Mouse (Mus musculus) 416B (cell line): ENCODE results near the gene Slc17a5.

Source experiments
- DNase-seq: peaks from one replicate; pipeline ENCODE4 v3.0.0; 2011; ENCODE audit warnings: low read depth

The Slc17a5 gene

DNA sequence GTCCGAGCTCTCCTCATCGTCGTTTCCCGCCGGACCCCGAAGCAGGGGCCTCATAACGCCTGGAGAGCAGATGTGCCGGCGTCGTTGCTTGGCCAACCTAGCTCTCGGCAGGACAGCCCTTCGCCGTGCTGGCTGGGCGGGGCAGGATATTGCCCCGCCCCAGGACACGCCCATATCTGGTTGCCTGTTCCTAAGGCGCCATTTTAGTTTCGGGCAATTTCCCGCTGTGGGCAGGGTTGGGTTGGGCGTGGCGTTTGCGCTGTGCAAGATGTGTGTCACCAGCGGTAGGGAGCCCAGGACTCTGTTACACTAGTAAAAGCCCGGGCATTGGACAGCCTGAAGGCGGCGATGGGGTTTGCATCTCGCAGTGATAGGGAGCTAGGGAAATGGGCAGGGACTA lies at the start of gene Slc17a5:
Gene Slc17a5, minus strand, starts transcription at position 128 of the 400 bp plus-strand sequence.
- DNase-seq: peak; percentile 98

DNA sequence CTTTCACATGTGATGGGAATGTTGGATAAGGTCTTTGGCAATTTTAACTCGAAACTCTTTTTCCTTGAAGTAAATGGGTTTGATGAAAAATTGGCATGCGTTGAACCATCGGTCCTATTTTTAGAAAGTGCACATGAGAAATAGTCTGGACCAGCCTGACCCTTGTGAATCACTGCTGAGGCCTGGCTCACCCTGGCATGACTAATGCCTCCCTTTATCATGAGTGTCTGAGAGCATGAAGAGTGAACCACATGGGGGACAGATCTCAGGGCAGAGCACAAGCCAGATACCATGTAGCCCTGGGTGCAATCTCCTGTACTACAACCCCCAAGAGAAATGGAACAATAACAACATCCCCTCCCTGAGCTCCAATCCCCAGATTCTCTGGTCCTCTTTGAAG lies 46.1 kb upstream of the Slc17a5 start:
- no peak for DNase-seq

DNA sequence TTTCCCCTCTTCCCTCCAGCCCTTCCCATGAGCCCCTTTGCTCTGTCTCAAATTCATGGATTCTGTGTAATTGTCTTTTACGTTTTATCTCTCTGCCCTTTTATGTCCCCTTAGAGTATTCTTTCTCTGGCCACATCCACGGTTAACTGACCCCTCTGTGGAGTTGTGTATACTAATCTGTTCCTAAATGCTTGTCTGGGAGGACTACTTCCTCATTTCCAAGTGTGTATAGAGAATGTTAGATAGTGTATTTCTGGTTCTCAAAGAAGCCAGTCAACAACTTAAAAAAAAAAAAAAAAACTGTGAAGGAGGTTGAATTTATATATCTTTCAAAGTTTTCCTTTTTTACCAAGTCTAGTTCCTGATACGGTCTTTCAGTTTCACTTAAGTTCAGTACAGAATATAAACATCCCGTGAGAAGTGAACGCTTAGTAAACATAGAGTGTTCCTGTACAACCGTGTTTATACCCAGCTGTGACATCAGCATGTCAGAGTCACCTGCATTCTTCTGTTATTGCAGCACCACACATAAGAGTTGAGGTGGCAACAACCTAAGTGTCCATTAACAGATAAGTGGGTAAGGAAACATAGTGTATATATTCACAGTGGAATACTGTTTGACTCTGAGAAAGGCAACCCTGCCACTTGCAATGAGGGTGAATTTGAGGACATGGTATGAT lies 44.1 kb upstream of the Slc17a5 start:
- DNase-seq: no peak

DNA sequence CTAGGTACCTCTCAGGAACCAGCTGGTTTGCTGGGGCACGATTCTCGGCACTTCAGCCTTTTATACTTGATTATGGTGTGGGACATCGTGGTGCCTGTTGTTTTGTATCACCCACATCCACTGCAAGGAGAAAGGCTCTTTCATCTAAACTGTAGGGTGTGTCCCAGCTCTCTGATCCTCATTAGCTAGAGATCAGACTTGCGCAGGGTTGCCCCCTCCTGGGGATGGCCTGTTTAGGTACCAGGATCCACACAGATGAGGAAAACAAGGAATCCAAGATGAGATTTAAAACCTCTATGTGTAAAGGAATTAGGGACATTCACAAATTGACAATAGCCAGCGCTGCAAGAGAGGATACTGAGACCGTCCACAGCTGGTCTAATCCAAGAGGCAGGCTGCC lies 42.1 kb upstream of the Slc17a5 start:
- DNase-seq: no peak

DNA sequence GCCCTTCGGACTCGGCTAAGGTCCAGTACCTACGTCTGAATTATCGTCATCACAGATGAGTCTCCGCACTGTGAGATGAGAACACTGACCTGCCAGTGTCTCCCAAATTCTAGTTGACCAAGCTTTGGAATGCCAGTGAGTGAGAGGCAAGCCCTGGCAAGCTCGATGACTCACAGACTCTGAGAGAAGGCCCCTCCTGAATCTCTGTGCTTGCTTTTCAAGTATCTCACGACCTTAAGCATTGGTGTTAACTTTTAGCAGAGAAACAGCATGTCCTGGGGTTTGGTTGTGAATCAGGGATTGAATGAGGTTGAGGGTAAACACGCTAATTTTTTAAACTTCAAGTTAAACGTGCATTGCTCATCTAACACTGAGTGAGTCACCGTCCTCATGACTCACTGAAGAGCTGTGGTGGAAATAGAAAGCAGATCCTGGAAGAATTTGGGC lies 35.5 kb upstream of the Slc17a5 start:
- peak; percentile 79 for DNase-seq

DNA sequence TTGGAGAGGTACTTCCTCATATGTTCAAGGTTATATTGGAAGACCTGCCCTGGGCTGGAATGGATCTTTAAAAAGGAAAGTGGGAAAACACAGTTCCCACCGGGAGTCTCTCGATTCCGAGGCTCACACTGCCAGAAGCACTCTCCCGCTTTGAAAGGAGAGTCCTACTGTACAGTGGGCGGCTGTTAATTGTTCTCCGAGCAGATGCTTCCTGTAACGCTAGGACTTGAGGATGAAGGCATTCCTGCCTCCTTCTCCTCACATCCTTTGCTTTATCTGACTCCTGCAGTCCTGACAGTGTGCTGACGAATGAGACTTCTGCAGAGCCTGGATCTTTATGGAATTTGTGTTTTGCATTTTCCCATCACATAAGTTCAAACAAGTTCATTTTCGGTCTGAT lies 31.4 kb upstream of the Slc17a5 start:
- DNase-seq: no peak

DNA sequence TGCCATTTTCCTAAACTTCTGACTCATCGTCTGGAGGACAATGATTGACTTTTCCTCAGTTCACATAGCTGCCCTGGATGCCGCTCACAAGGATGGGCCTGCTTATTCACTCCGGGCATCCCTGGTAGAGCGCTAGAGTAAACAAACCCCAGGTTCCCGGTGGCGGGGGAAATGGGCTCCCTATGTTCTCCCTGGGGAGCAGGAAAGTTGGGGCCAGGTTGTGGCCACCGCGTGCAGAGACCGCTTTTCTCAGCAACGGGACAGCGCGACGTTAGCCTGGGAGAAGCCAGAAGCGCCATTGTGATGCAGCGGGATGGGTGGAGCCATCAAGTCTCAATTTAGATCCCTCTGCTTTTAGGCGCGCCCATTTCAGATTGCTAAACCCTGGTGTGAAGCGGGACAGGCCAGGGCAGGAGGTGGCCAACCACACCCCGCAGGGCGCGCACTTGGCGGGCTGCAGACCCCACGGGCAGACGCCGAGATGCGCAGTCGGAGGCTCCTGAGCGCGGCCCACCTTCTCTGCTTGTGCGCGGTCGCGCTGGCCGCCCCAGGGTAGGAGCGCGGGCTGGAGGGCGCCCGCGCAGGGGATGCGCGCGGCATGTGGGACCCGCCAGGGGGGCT lies 27.7 kb upstream of the Slc17a5 start, which contains the start of gene Cd109:
Gene Cd109, plus strand, starts transcription at position 146 of the 621 bp plus-strand sequence.
- DNase-seq: no peak

DNA sequence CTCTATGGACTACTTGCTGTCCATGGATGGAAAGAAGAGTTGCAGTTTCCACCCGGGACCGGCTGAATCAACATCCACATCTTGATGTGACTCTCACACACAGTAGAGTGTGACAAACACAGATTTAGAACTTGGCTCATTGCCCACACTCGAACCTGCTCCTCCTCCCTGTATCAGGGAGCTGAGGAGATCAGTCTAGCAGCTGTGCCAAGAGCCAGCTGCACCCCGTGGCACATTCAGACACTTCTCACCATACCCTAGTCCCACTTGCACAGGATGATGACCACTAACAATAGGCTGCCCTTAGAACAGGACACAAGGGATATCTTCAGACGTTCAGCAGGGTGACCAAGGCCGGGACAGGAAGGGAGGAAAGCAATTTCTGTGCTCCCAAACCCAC lies 26.4 kb upstream of the Slc17a5 start:
- DNase-seq: no peak

DNA sequence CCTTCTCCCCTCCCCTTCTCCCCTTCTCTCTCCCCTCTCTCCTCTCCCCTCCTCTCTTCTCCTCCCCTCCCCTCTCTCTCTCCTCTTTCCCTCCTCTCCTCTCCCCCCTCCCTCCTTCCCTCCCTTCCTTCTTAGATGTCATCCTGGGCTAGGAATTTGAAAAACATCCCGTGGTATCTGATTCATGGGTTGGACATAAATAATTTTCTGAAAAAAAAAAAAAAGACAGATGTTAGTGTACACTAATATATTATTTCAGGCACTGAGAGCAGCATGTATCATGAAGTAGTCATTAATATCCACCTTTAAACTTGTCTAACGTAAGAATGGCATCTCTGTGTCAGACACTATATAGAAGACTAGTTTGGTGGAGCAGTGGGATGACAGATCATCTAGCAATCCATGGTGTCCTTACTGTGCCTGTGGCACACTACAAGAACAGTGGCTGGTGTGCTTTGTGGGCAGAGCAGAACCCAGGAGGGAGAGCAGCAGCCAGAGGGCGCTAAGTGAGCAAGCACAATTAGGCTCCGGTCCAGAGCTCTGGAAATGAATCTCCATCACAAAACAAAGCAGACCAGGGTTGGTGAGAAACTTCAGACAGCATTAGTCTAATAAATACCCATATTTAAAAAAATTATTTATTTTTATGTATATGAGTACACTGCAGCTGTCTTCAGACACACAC lies 13.3 kb upstream of the Slc17a5 start:
- peak; percentile 30 for DNase-seq

DNA sequence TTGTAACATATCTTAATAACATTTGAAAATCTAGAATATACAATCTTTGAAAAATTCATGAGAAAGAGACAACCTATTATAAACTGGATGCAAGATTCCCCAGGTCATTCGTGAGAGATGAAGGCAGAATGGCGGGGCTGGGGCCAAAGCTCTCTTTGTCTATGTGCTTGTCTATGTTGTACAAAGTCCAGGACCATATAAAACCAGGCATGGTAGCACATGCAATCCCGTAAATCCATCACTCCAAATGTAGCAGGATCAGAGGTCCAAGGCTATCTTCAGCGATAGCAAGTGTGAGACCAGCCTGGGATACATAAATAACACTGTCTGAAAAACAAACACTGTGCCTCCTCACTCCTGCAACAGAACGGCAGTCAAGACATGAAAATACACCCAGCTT lies 12.1 kb upstream of the Slc17a5 start:
- no peak for DNase-seq

DNA sequence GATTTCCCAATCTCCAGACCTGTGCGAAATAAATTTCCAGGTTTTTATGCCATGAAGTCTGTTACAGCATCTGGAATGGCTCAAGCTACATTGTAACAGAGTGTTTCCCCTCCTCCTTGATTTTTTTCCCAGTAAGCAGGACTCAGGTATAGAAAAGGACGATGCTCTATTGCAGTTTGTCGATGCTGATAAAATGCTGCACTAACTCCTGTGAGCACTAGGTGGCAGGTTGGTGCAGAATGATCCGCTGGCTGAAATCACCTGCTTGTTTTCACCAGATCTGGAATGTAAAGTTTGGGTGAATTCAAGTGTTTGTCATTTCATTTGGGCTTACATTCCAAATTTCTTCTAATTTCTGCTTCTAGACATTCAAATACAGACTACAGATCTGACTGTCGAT lies 9.0 kb upstream of the Slc17a5 start:
- peak; percentile 59 for DNase-seq

DNA sequence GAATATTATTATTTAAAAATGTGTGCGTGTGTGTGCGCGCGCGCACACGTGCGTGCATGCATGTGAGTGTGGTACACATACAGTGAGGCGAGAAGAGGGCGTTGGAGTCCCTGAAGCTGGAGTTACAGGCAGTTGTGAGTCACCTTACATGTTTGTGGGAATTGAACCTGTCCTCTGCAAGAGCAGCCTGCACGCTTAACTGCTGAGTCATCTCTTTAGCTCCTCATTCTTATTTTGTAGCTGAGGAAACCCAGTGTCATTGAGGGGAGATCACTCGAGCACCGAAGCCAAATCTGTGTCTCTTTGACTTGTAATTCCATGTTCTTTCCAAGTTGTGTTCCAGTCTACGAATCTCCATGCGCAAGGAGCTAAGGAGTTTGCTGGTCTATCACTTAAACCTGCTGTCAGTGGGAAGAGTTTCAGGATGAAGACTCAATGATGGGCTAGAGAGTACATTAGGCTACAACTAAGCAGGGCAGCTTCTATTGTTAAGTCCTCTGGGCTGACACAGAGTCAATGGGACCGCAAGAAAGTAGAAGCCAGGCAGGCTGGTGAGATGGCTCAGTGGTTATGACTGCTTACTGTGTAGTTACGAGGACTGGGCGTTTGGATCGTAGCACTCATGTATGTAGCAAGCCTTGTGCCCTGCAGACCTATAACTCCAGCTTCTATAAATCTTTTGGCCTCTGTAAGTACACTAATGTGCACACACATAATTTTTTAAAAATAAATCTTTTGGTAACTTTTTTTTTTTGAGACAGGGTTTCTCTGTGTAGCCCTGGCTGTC lies 8.1 kb upstream of the Slc17a5 start:
- peak; percentile 48 for DNase-seq

DNA sequence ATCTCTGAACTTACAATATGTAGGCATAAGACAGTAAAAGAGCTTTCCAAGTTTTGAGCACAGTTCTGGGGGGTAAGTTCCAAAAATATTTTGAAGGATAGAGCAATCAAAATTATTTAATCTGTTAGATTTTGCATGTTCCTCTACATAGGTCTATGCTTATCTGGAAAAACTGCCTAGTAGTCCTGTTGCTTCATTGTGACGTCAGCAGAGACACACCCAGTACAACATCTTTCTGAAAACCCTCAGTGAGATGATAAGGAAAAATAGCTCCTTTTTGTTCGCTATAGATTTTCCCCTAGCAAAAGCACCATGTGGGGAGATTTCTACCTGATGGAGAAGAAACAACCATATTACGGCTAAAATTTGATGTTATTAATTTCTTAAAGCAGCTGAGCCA lies 7.4 kb upstream of the Slc17a5 start:
- no peak for DNase-seq

DNA sequence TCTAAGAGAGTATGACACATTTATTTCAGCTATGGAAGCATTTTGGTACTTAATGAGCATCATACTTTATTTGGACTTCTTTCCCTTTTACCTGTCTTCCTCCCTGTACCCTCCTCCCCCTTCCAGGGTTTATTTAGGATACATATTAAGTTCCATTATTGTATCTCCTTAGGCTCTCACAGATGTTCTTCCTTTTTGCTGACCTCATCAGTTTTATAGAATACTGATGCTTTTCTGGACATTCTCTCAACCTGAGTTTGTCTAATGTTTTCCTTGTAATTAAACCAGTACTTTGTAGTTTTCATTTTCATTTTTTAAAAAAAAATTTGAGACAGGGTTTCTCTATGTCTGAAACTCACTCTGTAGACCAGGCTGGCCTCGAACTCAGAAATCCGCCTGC lies 2.6 kb upstream of the Slc17a5 start:
- no peak for DNase-seq

DNA sequence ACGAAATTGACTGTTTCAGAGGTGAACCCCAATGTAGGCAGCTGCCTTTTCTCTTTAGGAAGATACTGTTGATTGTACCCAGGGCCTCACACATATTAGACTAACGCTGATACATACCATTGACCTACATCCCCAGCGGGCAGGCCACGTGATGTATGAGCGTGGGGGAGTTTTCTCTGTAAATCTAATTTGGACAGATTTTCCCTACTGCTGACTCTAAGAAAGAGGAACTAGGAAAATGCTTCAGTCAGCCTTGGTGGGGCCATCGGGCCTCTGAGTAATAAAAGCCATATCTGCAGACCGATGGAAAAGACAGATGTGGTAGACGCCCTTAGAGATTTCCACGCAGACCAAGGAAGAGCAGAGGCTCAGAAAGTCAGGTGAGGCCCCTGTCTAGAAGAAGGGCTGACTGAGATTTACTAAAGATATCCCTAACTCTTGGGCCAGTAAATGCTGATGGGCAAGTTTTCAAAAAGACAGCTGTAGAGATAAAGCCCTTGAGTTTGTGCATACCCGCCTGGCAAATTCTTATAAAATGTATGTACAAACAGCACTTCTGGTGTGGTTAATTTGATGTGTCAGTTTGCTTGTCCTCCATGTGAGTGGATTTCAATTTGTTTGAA lies 681 bp upstream of the Slc17a5 start:
- peak; percentile 83 for DNase-seq

DNA sequence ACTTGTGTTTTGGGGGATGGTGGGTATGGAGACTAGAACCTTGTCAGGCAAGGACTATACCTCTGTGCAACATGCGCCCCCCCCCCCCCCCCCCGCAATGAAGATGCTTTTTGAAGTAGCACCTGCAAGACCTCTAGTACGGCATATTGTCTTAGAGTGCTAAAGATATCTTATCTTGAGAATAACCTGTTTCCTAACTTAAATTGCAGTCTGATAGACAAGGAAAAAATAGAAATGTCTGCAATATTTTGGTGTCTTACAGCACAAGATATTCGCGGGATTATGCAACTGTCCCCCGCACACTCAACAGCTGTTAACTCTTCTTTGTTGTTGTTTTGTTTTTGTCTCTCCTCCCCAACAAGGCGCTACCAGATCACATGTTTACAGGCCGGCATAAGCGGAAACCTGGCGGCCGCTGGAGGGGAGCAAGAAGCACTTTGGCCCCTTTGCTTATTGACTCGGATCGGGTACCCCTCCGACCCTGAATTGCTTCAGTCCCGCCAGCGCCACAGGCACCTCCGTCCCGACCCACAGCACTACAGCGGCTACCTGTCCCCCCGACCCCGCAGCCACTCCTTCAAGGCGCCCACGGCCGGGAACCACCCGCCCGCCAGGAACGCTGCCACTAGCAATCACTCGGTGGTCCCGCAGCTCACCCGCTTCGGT lies 490 bp downstream of the Slc17a5 start:
- DNase-seq: peak; percentile 67

DNA sequence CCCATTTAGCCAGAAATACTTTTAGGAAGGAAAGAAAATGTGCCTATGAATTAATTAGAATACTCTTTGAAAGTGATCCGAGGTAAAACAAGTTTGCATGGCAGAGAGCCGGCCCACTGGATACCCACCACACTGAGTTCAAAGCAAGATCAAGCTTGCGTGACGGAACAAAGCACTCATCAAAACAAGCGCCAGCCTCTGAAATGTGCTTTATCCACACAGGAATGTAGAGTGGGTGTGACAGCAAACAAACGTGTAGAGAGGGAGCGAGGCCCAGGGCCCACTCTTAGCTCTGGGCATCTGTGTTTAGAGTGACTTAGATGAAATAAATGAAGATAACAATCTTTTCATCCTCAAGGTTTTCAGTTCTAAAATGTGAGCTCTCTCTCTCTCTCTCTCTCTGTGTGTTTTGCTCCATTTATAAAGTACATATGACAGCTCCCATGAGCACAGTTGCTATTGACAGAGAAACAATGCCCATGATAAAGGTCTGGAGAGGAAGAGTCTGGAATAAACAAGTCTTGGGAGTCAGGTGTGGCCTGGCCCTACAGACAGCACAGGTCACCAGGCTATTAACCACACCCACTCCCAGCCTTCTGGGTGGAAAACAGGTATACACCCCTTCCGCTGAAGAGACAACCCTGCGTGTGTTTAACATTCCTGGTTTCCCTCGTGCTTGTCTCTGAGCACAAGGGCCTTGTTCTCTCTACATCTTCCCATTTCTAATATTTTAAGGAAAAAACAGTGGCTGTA lies 8.0 kb downstream of the Slc17a5 start:
- DNase-seq: no peak

DNA sequence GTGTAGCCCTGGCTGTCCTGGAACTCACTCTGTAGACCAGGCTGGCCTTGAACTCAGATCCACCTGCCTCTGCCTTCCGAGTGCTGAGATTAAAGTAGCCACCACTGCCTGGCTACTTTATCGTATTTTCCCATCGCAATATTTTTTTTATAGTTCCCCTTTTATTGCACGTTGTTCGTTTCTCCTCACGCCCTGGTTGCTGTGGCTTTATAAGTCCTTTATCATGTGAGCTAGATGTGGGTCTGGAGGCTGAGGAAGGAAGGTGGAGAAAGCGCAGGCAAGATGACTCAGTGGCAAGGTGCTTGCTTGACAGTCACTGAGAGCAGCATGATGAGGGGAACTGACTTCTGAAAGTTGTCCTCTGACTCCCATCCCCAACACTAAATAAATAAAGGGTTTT lies 9.0 kb downstream of the Slc17a5 start:
- DNase-seq: peak; percentile 88

DNA sequence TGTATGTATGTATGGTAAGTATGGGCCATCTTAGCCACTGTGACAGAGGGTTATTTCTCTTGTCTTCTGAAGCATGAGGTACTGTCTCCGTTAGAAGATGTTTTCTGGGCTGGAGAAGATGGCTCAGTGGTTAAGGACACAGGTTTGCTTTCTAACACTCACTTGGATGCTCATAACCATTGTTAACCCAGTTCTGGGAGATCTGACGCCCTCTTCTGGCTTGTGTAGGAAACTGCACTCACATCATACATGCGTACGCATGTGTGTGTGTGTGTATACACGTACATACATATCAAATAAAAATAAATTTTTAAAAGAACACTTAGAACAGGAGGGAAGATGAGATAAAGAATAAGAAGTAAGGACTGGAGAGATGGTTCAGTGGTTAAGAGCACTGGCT lies 11.4 kb downstream of the Slc17a5 start:
- no peak for DNase-seq

DNA sequence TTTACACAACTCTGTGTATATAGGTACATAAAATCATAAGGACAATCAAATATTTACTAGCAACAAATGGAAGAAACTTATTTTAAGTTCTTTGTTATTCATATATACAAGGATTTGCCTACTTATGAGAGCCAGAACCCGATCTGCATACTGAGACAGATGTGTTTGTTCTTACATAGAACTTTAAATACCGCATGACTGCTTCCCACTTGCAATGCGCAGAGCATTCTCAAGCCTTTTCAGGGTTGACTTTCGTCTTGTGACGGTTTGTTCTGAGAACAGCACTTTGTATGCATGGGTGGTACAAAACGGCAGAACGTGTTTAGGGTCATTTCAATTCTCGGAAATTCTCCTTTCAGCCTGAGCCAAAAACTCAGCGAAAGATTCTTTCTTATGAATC lies 17.9 kb downstream of the Slc17a5 start:
- no peak for DNase-seq

DNA sequence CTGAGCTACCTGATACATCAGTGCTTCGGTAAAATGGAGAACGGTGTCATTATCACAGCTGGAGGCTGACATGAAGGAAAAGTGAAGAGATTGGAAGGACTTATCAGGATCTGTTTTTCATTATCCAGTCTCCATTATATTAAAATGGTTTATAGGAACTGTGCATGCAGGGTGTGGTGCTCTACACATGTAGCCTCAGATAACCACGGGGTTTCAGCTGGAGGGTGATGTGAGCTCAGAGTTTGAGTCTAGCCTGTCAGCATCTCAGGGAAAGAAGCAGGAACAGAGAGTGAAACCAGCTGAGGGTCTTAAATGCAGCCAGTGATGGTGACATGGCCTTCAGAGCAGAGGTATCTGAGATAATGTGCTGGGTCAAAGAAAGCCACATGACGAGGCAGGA lies 28.4 kb downstream of the Slc17a5 start:
- no peak for DNase-seq
